Mouse (Mus musculus) liver, embryonic 12.5 days (tissue): ENCODE results near the gene Pde6h. TPM values are rescaled to one million over a fixed set of nuclear protein-coding genes. Genes with fewer than 3 reads are reported as not detected.
A peak's percentile ranks its signal among the peaks of the same experiment; 100 is the strongest.

Experiments used
- ATAC-seq: fragments of 200-750 bp; cut with Nextera tagmentation; 2 replicates; pipeline ENCODE4 v1.8.0; 2017; ENCODE audit warnings: moderate number of reproducible peaks, mild to moderate bottlenecking, moderate library complexity
- H3K27ac ChIP-seq: fragments of 300-500 bp; sonication (generic); 2 replicates; pipeline ENCODE4 v1.5.1; 2016; ENCODE audit warnings: mild to moderate bottlenecking
- H3K27me3 ChIP-seq: fragments of 300-500 bp; sonication (generic); replicated peaks from 2 replicates; pipeline ENCODE4 v1.6.1; 2016; ENCODE audit warnings: mild to moderate bottlenecking, moderate library complexity
- H3K36me3 ChIP-seq: fragments of 300-500 bp; sonication (generic); 2 replicates; pipeline ENCODE4 v1.6.1; 2016; ENCODE audit warnings: mild to moderate bottlenecking, moderate library complexity
- H3K4me1 ChIP-seq: fragments of 300-500 bp; sonication (generic); 2 replicates; pipeline ENCODE4 v1.6.1; 2016
- H3K4me2 ChIP-seq: fragments of 300-500 bp; sonication (generic); 2 replicates; pipeline ENCODE4 v1.6.1; 2016; ENCODE audit warnings: mild to moderate bottlenecking, moderate library complexity
- H3K4me3 ChIP-seq: fragments of 300-500 bp; sonication (generic); 2 replicates; pipeline ENCODE4 v1.5.1; 2016; ENCODE audit warnings: mild to moderate bottlenecking, moderate library complexity
- H3K9ac ChIP-seq: fragments of 300-500 bp; sonication (generic); 2 replicates; pipeline ENCODE4 v1.6.1; 2016; ENCODE audit warnings: mild to moderate bottlenecking, moderate library complexity
- H3K9me3 ChIP-seq: fragments of 300-500 bp; sonication (generic); replicated peaks from 2 replicates; pipeline ENCODE4 v1.6.1; 2016; ENCODE audit warnings: mild to moderate bottlenecking, moderate library complexity
- WGBS: fragments of 180-500 bp; shearing (Covaris S2); methylation state at CpG from one replicate; pipeline ENCODE4 v1.1.7; 2016; ENCODE audit not compliant: insufficient replicate concordance; 5-methylcytosine and 5-hydroxymethylcytosine counted together
- polyA plus RNA-seq: library from polyadenylated mRNA; unstranded; fragments of >200 nt; fragmentation: Nextera tagmentation; extraction: Ambion mirVana; gene quantifications from 2 replicates; pipeline ENCODE4 v1.2.1, GENCODE M21; 2016

Gene Pde6h
- polyA plus RNA-seq, 1 experiment from 2014 or later, result not detected

GRCm38 (mm10) chr6:136897789-136898188, 25.8 kb upstream of the Pde6h start:
- WGBS, result 58% methylated on average over 4 of the region's 4 CpGs
- Histone ChIP-seq H3K27me3 (no peaks in the 10 kb centered on the region), H3K27ac (no peak overlapping the region), H3K36me3 (no peaks in the 10 kb centered on the region), H3K4me1 (peaks cover 26% of the 10 kb centered on the region), H3K4me2 (no peak overlapping the region), H3K9me3 (no peaks in the 10 kb centered on the region), H3K9ac (no peak overlapping the region), H3K4me3 (no peak overlapping the region)
- ATAC-seq, result no peak

GRCm38 (mm10) chr6:136898222-136898621, 25.4 kb upstream of the Pde6h start:
- no peak for ATAC-seq
- no peak overlapping the region for H3K27ac ChIP-seq

GRCm38 (mm10) chr6:136898954-136899353, 24.7 kb upstream of the Pde6h start:
- no peak for ATAC-seq
- no peaks in the 10 kb centered on the region for H3K9me3 ChIP-seq
- no peaks in the 10 kb centered on the region for H3K27me3 ChIP-seq
- H3K9ac ChIP-seq, result no peak overlapping the region
- no peak overlapping the region for H3K4me3 ChIP-seq
- H3K4me2 ChIP-seq, result no peak overlapping the region
- no peak overlapping the region for H3K27ac ChIP-seq
- WGBS, result 28% methylated on average over 2 of the region's 2 CpGs
- peaks cover 22% of the 10 kb centered on the region for H3K4me1 ChIP-seq
- no peaks in the 10 kb centered on the region for H3K36me3 ChIP-seq

More at GRCm38 (mm10) chr6:136898222-136898621, 25.4 kb upstream of the Pde6h start:
- Histone ChIP-seq H3K36me3 (no peaks in the 10 kb centered on the region), H3K4me3 (no peak overlapping the region), H3K4me1 (peaks cover 26% of the 10 kb centered on the region), H3K27me3 (no peaks in the 10 kb centered on the region), H3K9ac (no peak overlapping the region), H3K4me2 (no peak overlapping the region), H3K9me3 (no peaks in the 10 kb centered on the region)
- WGBS, result 37% methylated on average over 4 of the region's 4 CpGs

GRCm38 (mm10) chr6:136900369-136901009, 23.1 kb upstream of the Pde6h start:
- WGBS, result 21% methylated on average over 4 of the region's 4 CpGs
- no peak for ATAC-seq
- H3K27ac ChIP-seq, result no peak overlapping the region

GRCm38 (mm10) chr6:136901010-136901409, 22.6 kb upstream of the Pde6h start:
- no peaks in the 10 kb centered on the region for H3K36me3 ChIP-seq
- H3K9ac ChIP-seq, result no peak overlapping the region
- ATAC-seq, result 0 out of 2 replicates have a peak, but pooled peaks have one; percentile 30
- H3K4me1 ChIP-seq, result peaks cover 19% of the 10 kb centered on the region
- 34% methylated on average over 2 of the region's 2 CpGs for WGBS
- H3K9me3 ChIP-seq, result no peaks in the 10 kb centered on the region
- no peak overlapping the region for H3K4me3 ChIP-seq
- H3K27ac ChIP-seq, result no peak overlapping the region
- H3K27me3 ChIP-seq, result no peaks in the 10 kb centered on the region
- H3K4me2 ChIP-seq, result no peak overlapping the region

More at GRCm38 (mm10) chr6:136900369-136901009, 23.1 kb upstream of the Pde6h start:
- no peak overlapping the region for H3K4me3 ChIP-seq
- H3K9me3 ChIP-seq, result no peaks in the 10 kb centered on the region
- H3K4me2 ChIP-seq, result no peak overlapping the region
- H3K9ac ChIP-seq, result no peak overlapping the region
- H3K4me1 ChIP-seq, result peaks cover 19% of the 10 kb centered on the region
- no peaks in the 10 kb centered on the region for H3K27me3 ChIP-seq
- H3K36me3 ChIP-seq, result no peaks in the 10 kb centered on the region

- Histone ChIP-seq H3K9ac (no peak overlapping the region), H3K36me3 (no peaks in the 10 kb centered on the region), H3K4me2 (no peak overlapping the region), H3K9me3 (no peaks in the 10 kb centered on the region), H3K4me3 (no peak overlapping the region), H3K4me1 (peaks cover 19% of the 10 kb centered on the region), H3K27me3 (no peaks in the 10 kb centered on the region), H3K27ac (no peak overlapping the region)
- ATAC-seq, result no peak
- WGBS, result 30% methylated on average over 9 of the region's 9 CpGs
These were observed 21.1 kb upstream of the Pde6h start for GRCm38 (mm10) chr6:136902527-136902926.

- Histone ChIP-seq H3K36me3 (no peaks in the 10 kb centered on the region), H3K9ac (no peak overlapping the region), H3K4me3 (no peak overlapping the region), H3K27ac (no peak overlapping the region), H3K27me3 (no peaks in the 10 kb centered on the region), H3K9me3 (no peaks in the 10 kb centered on the region), H3K4me1 (peaks cover 19% of the 10 kb centered on the region), H3K4me2 (no peak overlapping the region)
- no peak for ATAC-seq
- 41% methylated on average over 8 of the region's 8 CpGs for WGBS
These were observed 19.7 kb upstream of the Pde6h start for GRCm38 (mm10) chr6:136903885-136904470.

- no peaks in the 10 kb centered on the region for H3K27me3 ChIP-seq
- H3K9ac ChIP-seq, result no peak overlapping the region
- H3K4me3 ChIP-seq, result no peak overlapping the region
- ATAC-seq, result no peak
- no peak overlapping the region for H3K27ac ChIP-seq
- H3K4me1 ChIP-seq, result peaks cover 11% of the 10 kb centered on the region; the same call in 1 of the 2 replicates
- H3K36me3 ChIP-seq, result no peaks in the 10 kb centered on the region
- H3K9me3 ChIP-seq, result no peaks in the 10 kb centered on the region
- H3K4me2 ChIP-seq, result no peak overlapping the region
- 71% methylated on average over 19 of the region's 19 CpGs for WGBS
These were observed 17.2 kb upstream of the Pde6h start for GRCm38 (mm10) chr6:136906283-136906936.

GRCm38 (mm10) chr6:136906937-136907293, 16.7 kb upstream of the Pde6h start:
- WGBS, result 78% methylated on average over 10 of the region's 10 CpGs
- Histone ChIP-seq H3K4me2 (no peak overlapping the region), H3K9me3 (no peaks in the 10 kb centered on the region), H3K36me3 (no peaks in the 10 kb centered on the region), H3K4me3 (no peak overlapping the region), H3K9ac (no peak overlapping the region), H3K27ac (no peak overlapping the region), H3K4me1 (0 out of 2 replicates have a peak, but pooled peaks cover 8% of the 10 kb centered on the region), H3K27me3 (no peaks in the 10 kb centered on the region)
- no peak for ATAC-seq

GRCm38 (mm10) chr6:136910247-136910890, 13.3 kb upstream of the Pde6h start:
- H3K27ac ChIP-seq, result no peak overlapping the region
- H3K4me2 ChIP-seq, result no peak overlapping the region
- no peaks in the 10 kb centered on the region for H3K27me3 ChIP-seq
- WGBS, result 68% methylated on average over 9 of the region's 9 CpGs
- no peaks in the 10 kb centered on the region for H3K36me3 ChIP-seq
- no peaks in the 10 kb centered on the region for H3K9me3 ChIP-seq
- no peak overlapping the region for H3K9ac ChIP-seq
- H3K4me3 ChIP-seq, result no peak overlapping the region
- H3K4me1 ChIP-seq, result peaks cover 12% of the 10 kb centered on the region
- ATAC-seq, result no peak

- H3K36me3 ChIP-seq, result no peaks in the 10 kb centered on the region
- no peak overlapping the region for H3K4me2 ChIP-seq
- no peak overlapping the region for H3K9ac ChIP-seq
- no peak overlapping the region for H3K4me3 ChIP-seq
- peaks cover 12% of the 10 kb centered on the region for H3K4me1 ChIP-seq
- H3K9me3 ChIP-seq, result no peaks in the 10 kb centered on the region
- ATAC-seq, result no peak
- whole genome bisulfite sequencing, result 71% methylated on average over 1 of the region's 2 CpGs
- no peak overlapping the region for H3K27ac ChIP-seq
- no peaks in the 10 kb centered on the region for H3K27me3 ChIP-seq
These were observed 10.8 kb upstream of the Pde6h start for GRCm38 (mm10) chr6:136912751-136913265.
